Mouse (Mus musculus): ENCODE results near the gene Camkmt. TPM values are rescaled to one million over a fixed set of nuclear protein-coding genes. Genes with fewer than 3 reads are reported as not detected.

The Camkmt gene
- polyA plus RNA-seq, 2 experiments, result 0.77 to 3.0 TPM

DNA sequence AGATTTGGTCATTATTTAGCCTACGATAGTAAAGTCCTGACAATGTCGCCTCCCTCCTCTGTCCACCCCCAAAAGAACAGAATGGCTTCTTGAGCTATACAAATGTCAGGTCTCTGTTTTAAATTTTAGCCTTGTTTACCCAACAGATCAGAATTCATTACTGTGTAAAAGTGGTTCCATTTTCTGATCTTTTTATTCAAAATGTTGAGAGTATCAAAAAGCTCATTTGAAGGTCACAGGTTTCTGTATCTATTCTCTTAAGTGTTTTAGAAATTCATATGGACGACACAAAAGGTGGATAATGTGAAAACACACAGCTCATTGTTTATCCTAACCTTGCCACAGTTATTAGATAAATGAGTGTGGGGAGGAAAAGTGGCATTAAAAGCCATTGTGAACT lies 397.2 kb downstream of the Camkmt start:
- H3K36me3 ChIP-seq (replicated peaks; ENCODE audit: control insufficient read depth, insufficient read depth, low read depth), result no peaks in the 10 kb centered on the region
- H3K9ac ChIP-seq (replicated peaks), result no peak overlapping the region
- TF ChIP-seq CTCF (IDR thresholded peaks at IDR 0.05; ENCODE audit: low read depth), result no peak
- H3K4me2 ChIP-seq (ENCODE audit: low read depth), result no peak overlapping the region
- WGBS (ENCODE audit: insufficient replicate concordance), result 33% methylated on average over 3 of the region's 3 CpGs
- ATAC-seq (ENCODE audit: insufficient read depth) (no peak), DNase-seq (ENCODE audit: low read depth in 3 of 3, low spot score in 3 of 3) (no peak)
- no peak overlapping the region for H3K27ac ChIP-seq
- no peak overlapping the region for H3K4me3 ChIP-seq (ENCODE audit: insufficient read depth in 1 of 2, low read depth in 2 of 2, low read length in 2 of 2)
- H3K27me3 ChIP-seq (ENCODE audit: control insufficient read depth, insufficient read depth, low read length), result peaks cover 61% of the 10 kb centered on the region
- H3K9me3 ChIP-seq (ENCODE audit: control insufficient read depth, low read length), result no peaks in the 10 kb centered on the region
- no peaks in the 10 kb centered on the region for H3K4me1 ChIP-seq (replicated peaks; ENCODE audit: control insufficient read depth in 2 of 2, insufficient read depth in 2 of 2, low read length in 1 of 2)

DNA sequence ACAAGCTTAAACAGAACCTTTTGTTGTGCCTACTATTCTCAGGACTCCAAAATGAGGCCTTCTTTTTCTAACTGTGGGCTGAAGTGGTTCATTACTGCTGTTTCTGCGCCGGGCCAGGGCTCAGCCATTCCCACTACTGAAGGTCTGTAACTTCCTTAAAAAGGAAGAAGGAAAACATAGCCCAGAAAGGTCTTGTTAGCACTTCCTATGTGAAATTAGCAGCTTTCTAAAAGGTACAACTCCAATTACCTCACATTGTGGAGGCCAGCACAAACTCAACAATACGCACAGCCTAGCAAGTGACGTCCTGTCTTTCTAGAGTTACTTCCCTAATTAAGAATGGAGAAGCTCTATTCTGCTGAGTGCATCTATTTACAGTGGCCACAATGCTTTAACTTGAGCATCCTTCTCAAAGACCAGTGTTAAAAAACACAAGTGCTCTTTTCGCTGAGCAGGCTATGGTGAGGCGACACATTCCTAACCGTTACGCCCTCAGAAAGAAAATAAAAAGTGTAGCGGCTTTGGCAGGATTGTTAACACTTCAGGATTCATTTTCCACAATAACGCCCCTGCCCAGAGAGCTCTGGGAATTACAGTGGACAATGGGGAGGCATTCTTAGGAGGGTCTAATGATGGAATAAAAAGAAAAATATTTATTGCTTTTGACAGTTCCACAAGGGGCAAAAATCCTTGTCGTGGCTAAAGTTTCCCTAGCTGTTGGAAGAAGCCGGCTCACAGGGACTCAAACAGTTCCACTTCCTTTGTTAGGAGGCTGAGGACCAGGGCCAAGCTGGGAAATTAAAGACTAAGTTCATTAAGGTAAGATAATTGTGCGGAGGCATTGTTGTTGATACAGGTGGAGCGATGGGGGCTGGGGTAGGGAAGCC lies 398.5 kb downstream of the Camkmt start:
- Histone ChIP-seq H3K9ac (replicated peaks) (no peak overlapping the region), H3K4me2 (ENCODE audit: low read depth) (no peak overlapping the region), H3K9me3 (ENCODE audit: control insufficient read depth, low read length) (no peaks in the 10 kb centered on the region), H3K27ac (no peak overlapping the region), H3K4me1 (replicated peaks; ENCODE audit: control insufficient read depth in 2 of 2, insufficient read depth in 2 of 2, low read length in 1 of 2) (no peaks in the 10 kb centered on the region), H3K4me3 (ENCODE audit: insufficient read depth in 1 of 2, low read depth in 2 of 2, low read length in 2 of 2) (no peak overlapping the region), H3K36me3 (replicated peaks; ENCODE audit: control insufficient read depth, insufficient read depth, low read depth) (no peaks in the 10 kb centered on the region), H3K27me3 (ENCODE audit: control insufficient read depth, insufficient read depth, low read length) (peaks cover 57% of the 10 kb centered on the region)
- ATAC-seq (ENCODE audit: insufficient read depth) (no peak), DNase-seq (ENCODE audit: low read depth in 3 of 3, low spot score in 3 of 3) (no peak)
- no peak for TF ChIP-seq EP300 (IDR thresholded peaks at IDR 0.05; ENCODE audit: low read depth)
- WGBS (ENCODE audit: insufficient replicate concordance), result 6% methylated on average over 14 of the region's 14 CpGs

DNA sequence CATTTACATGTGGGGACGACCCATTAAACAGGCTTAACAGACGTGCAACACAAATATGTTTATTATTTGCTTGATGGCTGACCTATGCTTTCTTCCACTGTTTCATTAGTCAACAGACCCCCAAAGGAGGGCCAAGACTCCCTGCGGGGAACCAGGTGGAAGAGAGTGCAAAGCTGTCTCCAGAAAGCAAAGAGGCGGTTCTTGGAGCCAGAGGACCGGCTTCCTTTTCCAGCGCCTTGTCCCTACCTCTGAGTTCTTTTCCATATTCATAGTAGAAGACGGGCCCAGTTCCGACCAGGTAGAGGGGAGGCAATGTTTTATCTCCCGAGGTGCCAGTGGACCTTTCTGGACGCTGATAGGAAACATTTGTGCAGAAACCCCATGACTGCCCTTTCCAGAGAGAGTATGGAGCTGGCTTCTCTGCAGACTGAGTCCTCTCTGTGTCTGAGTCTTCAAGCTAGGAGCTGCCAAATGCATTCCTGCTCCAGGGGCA lies 399.2 kb downstream of the Camkmt start:
- WGBS (ENCODE audit: insufficient replicate concordance), result 4% methylated on average over 10 of the region's 10 CpGs
- Histone ChIP-seq H3K4me3 (ENCODE audit: insufficient read depth in 1 of 2, low read depth in 2 of 2, low read length in 2 of 2) (no peak overlapping the region), H3K27ac (no peak overlapping the region), H3K4me1 (replicated peaks; ENCODE audit: control insufficient read depth in 2 of 2, insufficient read depth in 2 of 2, low read length in 1 of 2) (no peaks in the 10 kb centered on the region), H3K36me3 (replicated peaks; ENCODE audit: control insufficient read depth, insufficient read depth, low read depth) (no peaks in the 10 kb centered on the region), H3K4me2 (ENCODE audit: low read depth) (no peak overlapping the region), H3K9ac (replicated peaks) (no peak overlapping the region), H3K27me3 (ENCODE audit: control insufficient read depth, insufficient read depth, low read length) (peaks cover 56% of the 10 kb centered on the region), H3K9me3 (ENCODE audit: control insufficient read depth, low read length) (no peaks in the 10 kb centered on the region)
- ATAC-seq (ENCODE audit: insufficient read depth), result no peak
- TF ChIP-seq EP300 (IDR thresholded peaks at IDR 0.05; ENCODE audit: low read depth), result no peak
- no peak for TF ChIP-seq CTCF (IDR thresholded peaks at IDR 0.05; ENCODE audit: low read depth)
- DNase-seq (ENCODE audit: low read depth in 3 of 3, low spot score in 3 of 3), result no peak

DNA sequence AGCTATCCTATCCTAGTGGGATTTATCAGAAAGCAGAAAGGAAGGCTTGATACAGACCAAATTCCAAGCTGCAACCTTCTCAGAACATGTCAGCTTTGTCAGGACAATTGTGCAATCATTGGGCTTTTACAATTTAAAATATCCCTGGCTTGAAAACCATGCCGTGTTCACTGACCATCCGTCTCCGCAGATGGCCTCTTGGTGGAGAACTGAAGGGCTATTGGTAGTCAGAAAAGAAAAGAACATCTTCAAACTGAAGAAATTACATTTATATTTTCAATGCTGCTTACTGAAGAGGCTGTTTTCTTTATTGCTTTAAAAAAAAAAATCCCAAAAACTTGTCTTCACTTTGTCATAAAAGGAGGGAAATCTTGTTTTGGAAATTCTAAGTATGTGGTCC lies 401.1 kb downstream of the Camkmt start:
- H3K9me3 ChIP-seq (ENCODE audit: control insufficient read depth, low read length), result no peaks in the 10 kb centered on the region
- TF ChIP-seq EP300 (IDR thresholded peaks at IDR 0.05; ENCODE audit: low read depth) (no peak), CTCF (IDR thresholded peaks at IDR 0.05; ENCODE audit: low read depth) (no peak)
- H3K27ac ChIP-seq, result no peak overlapping the region
- H3K9ac ChIP-seq (replicated peaks), result no peak overlapping the region
- ATAC-seq (ENCODE audit: insufficient read depth) (no peak), DNase-seq (ENCODE audit: low read depth in 3 of 3, low spot score in 3 of 3) (no peak)
- no peaks in the 10 kb centered on the region for H3K4me1 ChIP-seq (replicated peaks; ENCODE audit: control insufficient read depth in 2 of 2, insufficient read depth in 2 of 2, low read length in 1 of 2)
- no peaks in the 10 kb centered on the region for H3K36me3 ChIP-seq (replicated peaks; ENCODE audit: control insufficient read depth, insufficient read depth, low read depth)
- peaks cover 36% of the 10 kb centered on the region for H3K27me3 ChIP-seq (ENCODE audit: control insufficient read depth, insufficient read depth, low read length)
- WGBS (ENCODE audit: insufficient replicate concordance), result 60% methylated on average over 3 of the region's 3 CpGs
- no peak overlapping the region for H3K4me3 ChIP-seq (ENCODE audit: insufficient read depth in 1 of 2, low read depth in 2 of 2, low read length in 2 of 2)
- no peak overlapping the region for H3K4me2 ChIP-seq (ENCODE audit: low read depth)

DNA sequence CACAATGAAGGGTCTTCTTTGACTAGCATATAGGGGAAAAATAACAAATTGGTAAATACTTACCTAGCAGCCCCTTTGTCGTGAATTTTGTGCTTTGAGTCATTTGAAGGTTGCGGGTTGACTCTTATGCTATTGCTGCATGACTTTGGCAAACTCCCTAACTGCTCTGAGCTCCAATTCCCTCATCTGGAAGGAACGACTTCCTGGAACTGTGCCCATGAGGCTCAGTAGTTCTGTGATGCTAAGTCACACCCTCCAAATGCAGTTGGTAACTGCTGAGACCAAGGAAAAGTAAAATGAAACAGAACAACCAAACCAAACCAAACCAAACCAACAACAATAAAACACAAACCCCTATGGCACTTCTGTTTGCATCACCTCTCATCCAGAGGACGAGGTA lies 403.2 kb downstream of the Camkmt start:
- Histone ChIP-seq H3K4me2 (ENCODE audit: low read depth) (no peak overlapping the region), H3K9me3 (ENCODE audit: control insufficient read depth, low read length) (no peaks in the 10 kb centered on the region), H3K27me3 (ENCODE audit: control insufficient read depth, insufficient read depth, low read length) (peaks cover 19% of the 10 kb centered on the region), H3K9ac (replicated peaks) (no peak overlapping the region), H3K27ac (no peak overlapping the region), H3K4me3 (ENCODE audit: insufficient read depth in 1 of 2, low read depth in 2 of 2, low read length in 2 of 2) (no peak overlapping the region), H3K4me1 (replicated peaks; ENCODE audit: control insufficient read depth in 2 of 2, insufficient read depth in 2 of 2, low read length in 1 of 2) (no peaks in the 10 kb centered on the region), H3K36me3 (replicated peaks; ENCODE audit: control insufficient read depth, insufficient read depth, low read depth) (no peaks in the 10 kb centered on the region)
- DNase-seq (ENCODE audit: low read depth in 3 of 3, low spot score in 3 of 3), result no peak
- WGBS (ENCODE audit: insufficient replicate concordance), result 42% methylated on average over 4 of the region's 4 CpGs
- TF ChIP-seq CTCF (IDR thresholded peaks at IDR 0.05; ENCODE audit: low read depth), result no peak
- TF ChIP-seq EP300 (IDR thresholded peaks at IDR 0.05; ENCODE audit: low read depth), result no peak
- no peak for ATAC-seq (ENCODE audit: insufficient read depth)
